8 mouse cellular contexts compared by ENCODE assay signal in the genomic region with DNA sequence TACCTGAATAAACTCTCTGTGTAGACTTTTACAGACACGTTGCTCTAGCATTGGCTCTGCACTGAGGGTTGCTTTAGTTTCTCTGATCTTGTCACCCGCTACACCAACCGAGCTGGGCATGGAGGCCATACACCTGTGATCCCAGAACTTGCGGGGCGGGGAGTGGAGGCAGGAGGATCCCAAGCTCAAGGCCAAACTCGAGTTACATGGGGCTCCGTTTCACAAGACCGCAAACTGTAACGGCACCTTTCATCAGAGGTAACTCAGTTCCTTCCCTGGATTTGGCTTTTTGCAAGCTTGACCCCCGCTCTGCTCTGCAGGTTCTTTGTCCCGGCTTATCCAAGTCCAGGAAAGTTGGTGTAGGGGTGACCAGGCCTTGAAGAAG. TPM values are rescaled to one million over a fixed set of nuclear protein-coding genes. Genes with fewer than 3 reads are reported as not detected.
DNase-seq lines count a peak whose midpoint lies in the region; ATAC-seq and TF ChIP-seq lines count a peak whose summit lies in the region.

No protein-coding gene starts in this region.

- DNase-seq in kidney, adult 8-10 months: no peak
- no peak for DNase-seq in gastrocnemius, postnatal 10 days
- DNase-seq in adrenal gland, adult 2 months: no peak
- no peak for DNase-seq in right cerebral cortex, adult 18-20 months

- no peak for TF ChIP-seq CTCF in cortical plate, adult 2 months (IDR thresholded peaks at IDR 0.05; ENCODE audit: extremely low read depth, insufficient read depth, low read length)

- ATAC-seq in kidney, embryonic 14.5 days (ENCODE audit: low FRiP score, low TSS enrichment): no peak
- ATAC-seq in hindbrain, embryonic 15.5 days (ENCODE audit: low FRiP score, low read depth): no peak; the same call in 1 of the 2 replicates
- no peak; the same call in 1 of the 2 replicates for ATAC-seq in midbrain, embryonic 15.5 days (replicated peaks)

- H3K36me3 ChIP-seq in kidney, embryonic 14.5 days (ENCODE audit: control insufficient read depth, insufficient read depth, low read length): no peaks in the 10 kb centered on the region
- peaks cover under 1% of the 10 kb centered on the region; the same call in 1 of the 2 replicates for H3K36me3 ChIP-seq in hindbrain, embryonic 15.5 days
- H3K36me3 ChIP-seq in midbrain, embryonic 15.5 days (replicated peaks): no peaks in the 10 kb centered on the region

- no peak for TF ChIP-seq POLR2A in cortical plate, adult 2 months (IDR thresholded peaks at IDR 0.05; ENCODE audit: extremely low read depth, insufficient read depth, low read length)

- peak overlapping the region; percentile 95 for H3K4me2 ChIP-seq in kidney, embryonic 14.5 days (replicated peaks; ENCODE audit: low read depth, low read length)
- H3K4me2 ChIP-seq in hindbrain, embryonic 15.5 days: peak overlapping the region; percentile 95
- H3K4me2 ChIP-seq in midbrain, embryonic 15.5 days: peak overlapping the region; percentile 91

- peak overlapping the region; percentile 82 for H3K4me3 ChIP-seq in kidney, embryonic 14.5 days (ENCODE audit: low read length)
- peak overlapping the region; percentile 54 for H3K4me3 ChIP-seq in cortical plate, adult 2 months (ENCODE audit: insufficient read depth, low read length)
- peak overlapping the region; percentile 88 for H3K4me3 ChIP-seq in hindbrain, embryonic 15.5 days
- H3K4me3 ChIP-seq in midbrain, embryonic 15.5 days: peak overlapping the region; percentile 87

- WGBS in kidney, embryonic 14.5 days: 23% methylated on average over 11 of the region's 11 CpGs
- 36% methylated on average over 11 of the region's 11 CpGs for WGBS in hindbrain, embryonic 15.5 days
- 37% methylated on average over 11 of the region's 11 CpGs for WGBS in midbrain, embryonic 15.5 days

- H3K27me3 ChIP-seq in kidney, embryonic 14.5 days (ENCODE audit: control insufficient read depth, insufficient read depth, low read length): no peaks in the 10 kb centered on the region
- no peaks in the 10 kb centered on the region for H3K27me3 ChIP-seq in hindbrain, embryonic 15.5 days
- no peaks in the 10 kb centered on the region for H3K27me3 ChIP-seq in midbrain, embryonic 15.5 days (replicated peaks)

- H3K4me1 ChIP-seq in kidney, embryonic 14.5 days (ENCODE audit: control insufficient read depth, insufficient read depth, low read length): peaks cover 21% of the 10 kb centered on the region
- H3K4me1 ChIP-seq in cortical plate, adult 2 months (ENCODE audit: control insufficient read depth, insufficient read depth, low read length): peaks cover 10% of the 10 kb centered on the region
- peaks cover 29% of the 10 kb centered on the region for H3K4me1 ChIP-seq in hindbrain, embryonic 15.5 days (replicated peaks)
- peaks cover 30% of the 10 kb centered on the region for H3K4me1 ChIP-seq in midbrain, embryonic 15.5 days

- 0 out of 2 replicates have a peak overlapping the region, but pooled peaks have one; percentile 80 for H3K27ac ChIP-seq in kidney, embryonic 14.5 days (ENCODE audit: low read depth, low read length)
- no peak overlapping the region for H3K27ac ChIP-seq in cortical plate, adult 2 months (ENCODE audit: insufficient read depth, low read length)
- peak overlapping the region; percentile 82 for H3K27ac ChIP-seq in hindbrain, embryonic 15.5 days (replicated peaks)
- no peak overlapping the region for H3K27ac ChIP-seq in midbrain, embryonic 15.5 days

- H3K9ac ChIP-seq in kidney, embryonic 14.5 days (ENCODE audit: low read depth, low read length): peak overlapping the region; percentile 72
- peak overlapping the region; percentile 80 for H3K9ac ChIP-seq in hindbrain, embryonic 15.5 days
- H3K9ac ChIP-seq in midbrain, embryonic 15.5 days: peak overlapping the region; percentile 75

- H3K9me3 ChIP-seq in kidney, embryonic 14.5 days (ENCODE audit: control insufficient read depth, low read length): no peaks in the 10 kb centered on the region
- no peaks in the 10 kb centered on the region for H3K9me3 ChIP-seq in hindbrain, embryonic 15.5 days
- no peaks in the 10 kb centered on the region for H3K9me3 ChIP-seq in midbrain, embryonic 15.5 days

RNA-seq across cellular contexts. Expression of a gene that starts 1.0 kb away (rescaled TPM):
- polyA plus RNA-seq in kidney, embryonic 14.5 days (2014; fragmentation: Nextera tagmentation; extraction: Ambion mirVana): 5.8 and 12.0 TPM in 2 replicates
- polyA plus RNA-seq in cortical plate, adult 2 months (2012; rRNA removed): 13.9 and 15.4 TPM in 2 replicates
- polyA plus RNA-seq in hindbrain, embryonic 15.5 days (2015; fragmentation: Nextera tagmentation; extraction: Ambion mirVana): 30.3 and 32.8 TPM in 2 replicates
- 36.9 and 39.4 TPM in 2 replicates for polyA plus RNA-seq in midbrain, embryonic 15.5 days (2015; fragmentation: Nextera tagmentation; extraction: Ambion mirVana)
- 1 to 10 TPM; 4.7 to 5.5 TPM for total RNA-seq in gastrocnemius, postnatal 10 days (2021)
- 1 to 10 TPM; 5.0 to 5.4 TPM for total RNA-seq in adrenal gland, adult 2 months (2021)
- polyA plus RNA-seq in adrenal gland, adult 2 months (2012; rRNA removed): 10.1 TPM in 2 replicates

RNA-seq across cellular contexts. Expression of a gene that starts 5.9 kb away (rescaled TPM):
- polyA plus RNA-seq in kidney, embryonic 14.5 days (2014; fragmentation: Nextera tagmentation; extraction: Ambion mirVana): 111 and 152 TPM in 2 replicates
- 119 and 120 TPM in 2 replicates for polyA plus RNA-seq in cortical plate, adult 2 months (2012; rRNA removed)
- polyA plus RNA-seq in hindbrain, embryonic 15.5 days (2015; fragmentation: Nextera tagmentation; extraction: Ambion mirVana): 168 and 174 TPM in 2 replicates
- 139 and 149 TPM in 2 replicates for polyA plus RNA-seq in midbrain, embryonic 15.5 days (2015; fragmentation: Nextera tagmentation; extraction: Ambion mirVana)
- 10 to 100 TPM; 80.2 to 85.8 TPM for total RNA-seq in gastrocnemius, postnatal 10 days (2021)
- total RNA-seq in adrenal gland, adult 2 months (2021): 10 to 100 TPM; 45.8 to 47.7 TPM
- 18.6 and 20.3 TPM in 2 replicates for polyA plus RNA-seq in adrenal gland, adult 2 months (2012; rRNA removed)

RNA-seq across cellular contexts. Expression of a gene that starts 14.7 kb away (rescaled TPM):
- polyA plus RNA-seq in kidney, embryonic 14.5 days (2014; fragmentation: Nextera tagmentation; extraction: Ambion mirVana): 59.6 and 83.7 TPM in 2 replicates
- 127 and 133 TPM in 2 replicates for polyA plus RNA-seq in cortical plate, adult 2 months (2012; rRNA removed)
- polyA plus RNA-seq in hindbrain, embryonic 15.5 days (2015; fragmentation: Nextera tagmentation; extraction: Ambion mirVana): 45.0 and 53.8 TPM in 2 replicates
- polyA plus RNA-seq in midbrain, embryonic 15.5 days (2015; fragmentation: Nextera tagmentation; extraction: Ambion mirVana): 51.0 and 52.1 TPM in 2 replicates
- total RNA-seq in gastrocnemius, postnatal 10 days (2021): 10 to 100 TPM; 36.5 to 57.9 TPM
- total RNA-seq in adrenal gland, adult 2 months (2021): 10 to 100 TPM; 54.2 to 83.7 TPM
- polyA plus RNA-seq in adrenal gland, adult 2 months (2012; rRNA removed): 24.9 and 25.0 TPM in 2 replicates

RNA-seq across cellular contexts. Expression of a gene that starts 54.9 kb away (rescaled TPM):
- polyA plus RNA-seq in kidney, embryonic 14.5 days (2014; fragmentation: Nextera tagmentation; extraction: Ambion mirVana): 8.0 and 9.8 TPM in 2 replicates
- polyA plus RNA-seq in cortical plate, adult 2 months (2012; rRNA removed): 97.8 and 115 TPM in 2 replicates
- 32.9 and 33.2 TPM in 2 replicates for polyA plus RNA-seq in hindbrain, embryonic 15.5 days (2015; fragmentation: Nextera tagmentation; extraction: Ambion mirVana)
- polyA plus RNA-seq in midbrain, embryonic 15.5 days (2015; fragmentation: Nextera tagmentation; extraction: Ambion mirVana): 28.8 and 30.3 TPM in 2 replicates
- total RNA-seq in gastrocnemius, postnatal 10 days (2021): 10 to 100 TPM; 72.2 to 76.5 TPM
- 10 to 100 TPM; 26.6 to 49.7 TPM for total RNA-seq in adrenal gland, adult 2 months (2021)
- 36.6 and 51.5 TPM in 2 replicates for polyA plus RNA-seq in adrenal gland, adult 2 months (2012; rRNA removed)

Comparison
In these comparisons a context has a peak if more than half of its experiments do, and no peak if none do; other contexts are left out.
1. H3K27ac ChIP-seq: peak in kidney, embryonic 14.5 days (single experiment) and hindbrain, embryonic 15.5 days (single experiment); none in cortical plate, adult 2 months (single experiment) and midbrain, embryonic 15.5 days (single experiment).
2. Peak in every context shown above with its lines, with median percentiles within 50 percentile points of each other: H3K4me2 ChIP-seq, H3K4me3 ChIP-seq and H3K9ac ChIP-seq.